Mouse (Mus musculus): ENCODE measurements at regions not wholly inside any gene's neighbourhood (a gene's known extent, or its start where the extent isn't known, plus 50 kb on each side); places are given as distances from the start of the nearest gene placed in this dataset.

GRCm38 (mm10) chr13:71184500-71184899 is 342.9 kb upstream of the Adamts16 start:
- TF ChIP-seq CTCF (IDR thresholded peaks at IDR 0.05) = no peak
- no peak for TF ChIP-seq EP300 (IDR thresholded peaks at IDR 0.05)
